Mouse (Mus musculus): ENCODE measurements around the gene Peg10.

- no peak for TF ChIP-seq CHD2 (IDR thresholded peaks at IDR 0.05; ENCODE audit: low read depth, low read length)
- TF ChIP-seq HCFC1 (IDR thresholded peaks at IDR 0.05; ENCODE audit: borderline replicate concordance, insufficient read depth, low read length) = no peak
- TF ChIP-seq ZC3H11A (IDR thresholded peaks at IDR 0.05; ENCODE audit: borderline replicate concordance, low read depth, low read length) = no peak
Measured at GRCm38 (mm10) chr6:4708971-4709370, 38.1 kb upstream of the Peg10 start.

All from ES-E14 (cell line).